Mouse (Mus musculus) stomach, embryonic 14.5 days (tissue): Measurements from ENCODE around the gene Wfdc21. TPM values are rescaled to one million over a fixed set of nuclear protein-coding genes. Genes with fewer than 3 reads are reported as not detected.

Source experiments
- ATAC-seq: fragments of 200-750 bp; cut with Nextera tagmentation; 2 replicates; pipeline ENCODE4 v1.8.0; 2017; ENCODE audit warnings: low read depth, moderate TSS enrichment; ENCODE audit not compliant: insufficient number of reproducible peaks, insufficient read depth, low FRiP score
- H3K27ac ChIP-seq: fragments of 300-500 bp; sonication (generic); 2 replicates; pipeline ENCODE4 v1.5.1; 2014; ENCODE audit warnings: mild to moderate bottlenecking, low read length, moderate library complexity, mixed read lengths
- H3K27me3 ChIP-seq: fragments of 300-500 bp; sonication (generic); 2 replicates; pipeline ENCODE4 v1.6.1; 2014; ENCODE audit warnings: low read length, control low read depth, mixed read lengths; ENCODE audit not compliant: control insufficient read depth, insufficient read depth
- H3K36me3 ChIP-seq: fragments of 300-500 bp; sonication (generic); 2 replicates; pipeline ENCODE4 v1.6.1; 2014; ENCODE audit warnings: mild to moderate bottlenecking, control low read depth, low read length, moderate library complexity, mixed read lengths; ENCODE audit not compliant: control insufficient read depth, insufficient read depth
- H3K4me1 ChIP-seq: fragments of 300-500 bp; sonication (generic); 2 replicates; pipeline ENCODE4 v1.6.1; 2014; ENCODE audit warnings: low read length, control low read depth, mixed read lengths; ENCODE audit not compliant: control insufficient read depth, insufficient read depth
- H3K4me2 ChIP-seq: fragments of 300-500 bp; sonication (generic); replicated peaks from 2 replicates; pipeline ENCODE4 v1.6.1; 2014; ENCODE audit warnings: low read depth, low read length, control low read depth
- H3K4me3 ChIP-seq: fragments of 300-500 bp; sonication (generic); 2 replicates; pipeline ENCODE4 v1.5.1; 2014; ENCODE audit warnings: low read depth, low read length, control low read depth
- H3K9ac ChIP-seq: fragments of 300-500 bp; sonication (generic); replicated peaks from 2 replicates; pipeline ENCODE4 v1.6.1; 2014; ENCODE audit warnings: low read depth, mild to moderate bottlenecking, control low read depth, low read length, moderate library complexity, mixed read lengths
- H3K9me3 ChIP-seq: fragments of 300-500 bp; sonication (generic); 2 replicates; pipeline ENCODE4 v1.6.1; 2016; ENCODE audit warnings: low read depth, low read length, control low read depth; ENCODE audit not compliant: control insufficient read depth
- WGBS: fragments of 180-500 bp; shearing (Covaris S2); extraction: QIAGEN DNeasy Blood & Tissue Kit; methylation state at CpG from one replicate; pipeline ENCODE4 v1.1.7; 2014; 5-methylcytosine and 5-hydroxymethylcytosine counted together
- polyA plus RNA-seq: library from polyadenylated mRNA; unstranded; fragments of >200 nt; fragmentation: Nextera tagmentation; extraction: Ambion mirVana; gene quantifications from 2 replicates; pipeline ENCODE4 v1.2.1, GENCODE M21; 2014

Gene Wfdc21
- polyA plus RNA-seq, 1 experiment from 2014 or later = not detected

- no peaks in the 10 kb centered on the region for H3K27me3 ChIP-seq
- peaks cover 7% of the 10 kb centered on the region for H3K36me3 ChIP-seq
- H3K9ac ChIP-seq = no peak overlapping the region
- H3K4me2 ChIP-seq = no peak overlapping the region
- no peak overlapping the region for H3K4me3 ChIP-seq
- 76% methylated on average over 4 of the region's 4 CpGs for WGBS
- no peak for ATAC-seq
- no peaks in the 10 kb centered on the region for H3K9me3 ChIP-seq
- H3K4me1 ChIP-seq = 0 out of 2 replicates have a peak, but pooled peaks cover 3% of the 10 kb centered on the region
- H3K27ac ChIP-seq = no peak overlapping the region
Observed at GRCm38 (mm10) chr11:83786835-83787234, 40.1 kb downstream of the Wfdc21 start.

DNA sequence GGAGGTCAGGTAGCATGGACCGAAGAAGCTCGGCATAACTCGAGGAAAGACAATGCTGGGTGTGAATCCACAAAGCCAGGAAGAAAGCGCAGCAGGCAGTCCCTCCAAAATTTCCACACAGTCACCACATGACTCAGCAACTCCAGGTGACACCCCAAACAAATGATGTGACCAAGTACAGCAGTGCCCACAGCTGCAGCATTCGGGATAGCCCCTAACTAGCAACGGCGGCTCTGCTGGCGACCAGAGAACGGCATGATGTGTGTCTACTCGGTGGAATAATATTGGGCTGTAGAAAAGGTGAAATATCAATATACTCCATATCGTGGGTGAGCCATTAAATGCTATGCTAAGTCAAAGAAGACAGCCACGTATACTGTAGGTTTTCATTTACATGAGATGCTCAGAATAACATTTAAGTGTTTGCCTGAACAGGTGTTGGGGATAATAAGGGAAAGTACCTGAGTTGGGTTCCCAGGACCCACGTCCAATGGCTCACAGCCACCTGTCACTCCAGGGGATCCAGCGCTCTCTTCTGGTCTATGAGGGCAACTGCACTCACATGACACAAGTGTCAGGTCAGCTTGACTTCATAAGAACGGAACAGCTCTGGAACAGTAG is 40.8 kb downstream of the Wfdc21 start:
- WGBS = 77% methylated on average over 15 of the region's 15 CpGs
- no peak overlapping the region for H3K4me3 ChIP-seq

GRCm38 (mm10) chr11:83788331-83788730 is 41.6 kb downstream of the Wfdc21 start:
- H3K36me3 ChIP-seq = no peaks in the 10 kb centered on the region
- H3K4me3 ChIP-seq = no peak overlapping the region
- 0 out of 2 replicates have a peak, but pooled peaks cover 3% of the 10 kb centered on the region for H3K4me1 ChIP-seq
- H3K27me3 ChIP-seq = no peaks in the 10 kb centered on the region
- no peak overlapping the region for H3K27ac ChIP-seq
- H3K4me2 ChIP-seq = no peak overlapping the region
- no peaks in the 10 kb centered on the region for H3K9me3 ChIP-seq
- ATAC-seq = no peak
- WGBS = 78% methylated on average over 8 of the region's 8 CpGs
- no peak overlapping the region for H3K9ac ChIP-seq

More for the DNA sequence above, 40.8 kb downstream of the Wfdc21 start:
- Histone ChIP-seq H3K9ac (no peak overlapping the region), H3K4me1 (0 out of 2 replicates have a peak, but pooled peaks cover 3% of the 10 kb centered on the region), H3K27me3 (no peaks in the 10 kb centered on the region), H3K36me3 (peaks cover 3% of the 10 kb centered on the region), H3K4me2 (no peak overlapping the region), H3K27ac (no peak overlapping the region), H3K9me3 (no peaks in the 10 kb centered on the region)
- no peak for ATAC-seq

- Histone ChIP-seq H3K4me2 (0 out of 2 replicates have a peak overlapping the region, but pooled peaks have one; percentile 12), H3K9ac (no peak overlapping the region)
- no peak for ATAC-seq
Observed at GRCm38 (mm10) chr11:83789259-83789658, 42.5 kb downstream of the Wfdc21 start.

DNA sequence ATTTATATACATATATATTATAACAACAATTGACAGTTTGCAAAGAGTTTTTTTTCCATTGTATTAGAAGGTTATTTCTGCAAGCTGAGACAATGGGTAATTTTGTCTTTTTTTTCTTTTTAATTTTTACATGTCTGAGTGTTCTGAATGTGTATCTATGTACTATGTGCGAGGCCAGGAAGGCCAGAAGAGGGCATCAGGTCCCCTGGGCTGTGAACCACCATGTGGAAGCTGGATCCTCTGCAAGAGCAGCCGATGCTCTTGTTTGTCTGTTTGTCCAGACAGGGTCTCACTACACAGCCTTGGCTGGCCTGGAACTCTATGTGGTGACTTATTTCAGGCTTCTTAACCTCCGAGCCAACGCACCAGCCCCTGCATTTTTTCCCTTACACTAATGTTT is 44.4 kb downstream of the Wfdc21 start:
- no peak for ATAC-seq
- Histone ChIP-seq H3K9me3 (no peaks in the 10 kb centered on the region), H3K4me3 (no peak overlapping the region), H3K36me3 (no peaks in the 10 kb centered on the region), H3K4me1 (no peaks in the 10 kb centered on the region), H3K9ac (no peak overlapping the region), H3K27me3 (no peaks in the 10 kb centered on the region), H3K4me2 (no peak overlapping the region), H3K27ac (no peak overlapping the region)
- WGBS = 50% methylated on average over 4 of the region's 4 CpGs

More at GRCm38 (mm10) chr11:83789259-83789658, 42.5 kb downstream of the Wfdc21 start:
- no peaks in the 10 kb centered on the region for H3K27me3 ChIP-seq
- no peak overlapping the region for H3K27ac ChIP-seq
- H3K4me1 ChIP-seq = no peaks in the 10 kb centered on the region
- H3K4me3 ChIP-seq = no peak overlapping the region
- H3K36me3 ChIP-seq = no peaks in the 10 kb centered on the region
- 66% methylated on average over 13 of the region's 13 CpGs for WGBS
- no peaks in the 10 kb centered on the region for H3K9me3 ChIP-seq

GRCm38 (mm10) chr11:83792316-83792914 is 45.7 kb downstream of the Wfdc21 start:
- Histone ChIP-seq H3K36me3 (no peaks in the 10 kb centered on the region), H3K9ac (no peak overlapping the region), H3K4me1 (no peaks in the 10 kb centered on the region), H3K4me3 (no peak overlapping the region), H3K4me2 (no peak overlapping the region), H3K27ac (no peak overlapping the region), H3K27me3 (no peaks in the 10 kb centered on the region), H3K9me3 (no peaks in the 10 kb centered on the region)
- no peak for ATAC-seq
- 69% methylated on average over 12 of the region's 12 CpGs for WGBS

DNA sequence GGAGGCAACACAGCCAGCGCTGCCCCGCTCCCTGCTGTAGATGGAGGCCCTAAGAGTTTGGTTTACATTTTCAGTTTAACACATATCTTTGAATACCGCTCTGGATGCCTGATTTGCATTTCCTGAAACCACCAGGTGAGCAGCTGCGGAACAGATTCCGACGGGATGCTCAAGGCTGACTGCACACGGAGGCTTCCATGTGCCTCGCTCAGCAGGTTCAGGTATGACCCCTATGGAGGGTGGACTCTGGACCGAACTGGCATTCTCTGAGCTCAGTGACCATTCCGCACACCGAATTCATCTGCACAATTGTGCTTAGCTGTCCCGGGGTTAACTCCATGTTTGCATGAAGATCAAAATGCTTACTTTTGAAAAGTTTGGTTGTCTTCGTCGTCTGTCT is 46.5 kb downstream of the Wfdc21 start:
- no peaks in the 10 kb centered on the region for H3K36me3 ChIP-seq
- H3K9ac ChIP-seq = no peak overlapping the region
- 74% methylated on average over 14 of the region's 14 CpGs for WGBS
- no peaks in the 10 kb centered on the region for H3K4me1 ChIP-seq
- no peaks in the 10 kb centered on the region for H3K9me3 ChIP-seq
- H3K4me2 ChIP-seq = no peak overlapping the region
- H3K27me3 ChIP-seq = no peaks in the 10 kb centered on the region
- no peak overlapping the region for H3K27ac ChIP-seq
- ATAC-seq = no peak
- H3K4me3 ChIP-seq = no peak overlapping the region

DNA sequence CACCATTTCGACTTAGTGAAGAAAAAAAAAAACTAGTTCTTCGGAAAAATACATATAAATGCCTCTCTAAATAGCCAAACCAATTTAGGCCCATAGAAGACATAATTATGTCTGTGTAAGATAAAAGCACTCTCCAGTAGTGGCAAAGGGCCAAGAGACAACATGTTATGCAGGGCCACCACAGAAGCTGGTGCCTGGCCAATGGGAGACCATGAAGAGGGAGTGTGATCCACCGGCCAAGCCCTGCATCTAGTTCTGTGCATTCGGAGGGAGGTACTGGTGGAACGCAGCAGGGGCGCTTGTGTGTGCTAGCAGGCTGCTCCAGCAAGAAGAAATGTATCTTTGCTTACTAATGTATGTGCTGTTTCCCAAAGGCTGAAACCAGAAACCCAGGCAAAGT is 49.4 kb downstream of the Wfdc21 start:
- no peaks in the 10 kb centered on the region for H3K27me3 ChIP-seq
- no peaks in the 10 kb centered on the region for H3K4me1 ChIP-seq
- ATAC-seq = no peak
- no peak overlapping the region for H3K4me3 ChIP-seq
- H3K36me3 ChIP-seq = no peaks in the 10 kb centered on the region
- H3K9me3 ChIP-seq = no peaks in the 10 kb centered on the region
- no peak overlapping the region for H3K27ac ChIP-seq
- no peak overlapping the region for H3K9ac ChIP-seq
- no peak overlapping the region for H3K4me2 ChIP-seq
- 76% methylated on average over 6 of the region's 6 CpGs for WGBS
